Mouse (Mus musculus) brain, embryonic 14.5 days (tissue): ENCODE data around the gene Col20a1.

Source experiments
- CTCF ChIP-seq: fragments of 200-500 bp; IDR thresholded peaks from 2 replicates; pipeline ENCODE4 v1.5.1; 2012; ENCODE audit warnings: inconsistent platforms, mild to moderate bottlenecking, moderate library complexity, borderline replicate concordance; ENCODE audit not compliant: insufficient read depth, insufficient read length; ENCODE audit errors: extremely low read depth
- POLR2A ChIP-seq: fragments of 200-500 bp; IDR thresholded peaks from 2 replicates; pipeline ENCODE4 v1.6.1; 2012; ENCODE audit warnings: mild to moderate bottlenecking, inconsistent platforms, borderline replicate concordance; ENCODE audit not compliant: poor library complexity, insufficient read depth, insufficient read length, severe bottlenecking; ENCODE audit errors: extremely low read depth

- TF ChIP-seq POLR2A (no peak), CTCF (no peak)
Measured at GRCm38 (mm10) chr2:181052171-181052570, 65.8 kb downstream of the Col20a1 start.
